Mouse (Mus musculus): ENCODE measurements around the gene Vmn1r197.
"Not testable (repeated sequence)": the region's sequence is repeated elsewhere in the genome, so short reads cannot be mapped to it uniquely, and the experiment has no call there.

Gene Vmn1r197

GRCm38 (mm10) chr13:22324289-22324688 is at the start of gene Vmn1r197:
TSS of gene Vmn1r197 (plus strand) at chr13:22324589.
- no peak for DNase-seq

- DNase-seq, result no peak
Observed at GRCm38 (mm10) chr13:22284578-22284977, 39.8 kb upstream of the Vmn1r197 start.

GRCm38 (mm10) chr13:22289620-22290019 is 34.8 kb upstream of the Vmn1r197 start, which contains the start of gene Vmn1r196:
TSS of gene Vmn1r196 (plus strand) at chr13:22289920.
- no peak for DNase-seq

- DNase-seq, result not testable (repeated sequence)
Observed at GRCm38 (mm10) chr13:22308075-22308474, 16.3 kb upstream of the Vmn1r197 start.

- no peak for DNase-seq
Observed at GRCm38 (mm10) chr13:22315361-22315760, 9.0 kb upstream of the Vmn1r197 start.

- DNase-seq, result no peak
Observed at GRCm38 (mm10) chr13:22317366-22317765, 7.0 kb upstream of the Vmn1r197 start.

GRCm38 (mm10) chr13:22320091-22320490 is 4.3 kb upstream of the Vmn1r197 start:
- no peak for DNase-seq

GRCm38 (mm10) chr13:22333269-22333668 is 8.9 kb downstream of the Vmn1r197 start:
- no peak for DNase-seq

GRCm38 (mm10) chr13:22335565-22335964 is 11.2 kb downstream of the Vmn1r197 start:
- DNase-seq, result no peak

- no peak for DNase-seq
Observed at GRCm38 (mm10) chr13:22350064-22350463, 25.7 kb downstream of the Vmn1r197 start, which contains the start of gene Vmn1r198. TSS of gene Vmn1r198 (plus strand) at chr13:22350364.

GRCm38 (mm10) chr13:22350813-22351212 is 26.4 kb downstream of the Vmn1r197 start:
- DNase-seq, result no peak

- no peak for DNase-seq
Observed at GRCm38 (mm10) chr13:22379518-22379917, 55.1 kb downstream of the Vmn1r197 start, which contains the start of gene Vmn1r199. TSS of gene Vmn1r199 (plus strand) at chr13:22379818.

- DNase-seq, result not testable (repeated sequence)
Observed at GRCm38 (mm10) chr13:22381128-22381527, 56.7 kb downstream of the Vmn1r197 start.

Data from retina, postnatal 1 day (tissue).